Mouse (Mus musculus): ENCODE data around the gene Bcl3. TPM values are rescaled to one million over a fixed set of nuclear protein-coding genes. Genes with fewer than 3 reads are reported as not detected.
A peak's percentile ranks its signal among the peaks of the same experiment; 100 is the strongest.

The Bcl3 gene
- polyA plus RNA-seq, 1 experiment from 2014 or later, result 3.5 TPM

DNA sequence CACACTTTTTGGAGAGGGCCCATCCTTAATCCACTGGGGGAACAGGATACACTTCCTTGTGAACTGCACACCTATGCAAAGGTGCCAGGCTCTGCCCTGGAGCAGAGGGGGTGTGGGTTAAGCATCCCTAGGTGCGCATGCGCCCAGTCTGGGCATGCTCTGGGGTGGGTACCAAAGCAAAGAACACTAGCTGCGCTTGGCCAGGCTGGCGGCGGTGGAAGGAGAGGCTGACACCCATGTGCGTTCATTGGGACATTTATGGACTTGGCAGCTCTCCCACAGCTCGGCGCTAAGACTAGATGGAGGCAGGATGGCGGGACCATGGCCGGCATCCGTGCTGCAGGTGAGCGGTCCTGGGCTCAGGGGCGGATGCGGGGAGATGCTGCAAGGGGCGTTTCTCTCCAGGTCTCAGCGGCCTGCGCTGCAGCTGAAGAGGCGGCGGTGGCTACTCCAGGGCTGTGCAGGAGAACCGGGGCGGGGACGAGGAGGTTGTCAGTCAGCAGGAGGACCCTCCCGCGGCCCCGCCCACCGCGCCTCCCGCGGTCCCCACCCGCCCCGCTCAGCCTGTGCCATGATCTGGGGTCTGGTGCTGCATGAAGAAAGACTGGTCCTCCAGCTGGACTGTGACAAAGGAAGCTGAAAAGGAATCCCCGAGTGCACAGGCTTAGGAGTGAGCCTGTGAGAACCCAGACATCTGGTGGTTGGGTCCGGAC lies 29.4 kb upstream of the Bcl3 start, which contains the start of gene Gm19345:
TSS of gene Gm19345 (plus strand) at position 146 of the 713 bp plus-strand sequence.
- Histone ChIP-seq H3K36me3 (ENCODE audit: insufficient read depth, low read length) (no peaks in the 10 kb centered on the region), H3K4me2 (ENCODE audit: low read length) (peak within 1 kb of the TSS; percentile 33), H3K9me3 (replicated peaks; ENCODE audit: low read length) (no peaks in the 10 kb centered on the region), H3K27ac (no peak within 1 kb of the TSS), H3K9ac (ENCODE audit: low read depth, low read length) (peak within 1 kb of the TSS; percentile 28; the same call in 1 of the 2 replicates), H3K4me1 (replicated peaks; ENCODE audit: insufficient read depth, low read length) (no peaks in the 10 kb centered on the region), H3K27me3 (ENCODE audit: insufficient read depth, low read length) (peaks cover 5% of the 10 kb centered on the region; the same call in 1 of the 2 replicates), H3K4me3 (replicated peaks; ENCODE audit: low read depth, low read length) (no peak within 1 kb of the TSS)
- DNase-seq (ENCODE audit: low spot score) (peak; percentile 29), ATAC-seq (replicated peaks; ENCODE audit: low FRiP score, low read depth) (peak; percentile 50; the same call in 1 of the 2 replicates)
- no peak for TF ChIP-seq CTCF (IDR thresholded peaks at IDR 0.05; ENCODE audit: low read depth)
- WGBS, result 3% methylated on average over 33 of the region's 33 CpGs

DNA sequence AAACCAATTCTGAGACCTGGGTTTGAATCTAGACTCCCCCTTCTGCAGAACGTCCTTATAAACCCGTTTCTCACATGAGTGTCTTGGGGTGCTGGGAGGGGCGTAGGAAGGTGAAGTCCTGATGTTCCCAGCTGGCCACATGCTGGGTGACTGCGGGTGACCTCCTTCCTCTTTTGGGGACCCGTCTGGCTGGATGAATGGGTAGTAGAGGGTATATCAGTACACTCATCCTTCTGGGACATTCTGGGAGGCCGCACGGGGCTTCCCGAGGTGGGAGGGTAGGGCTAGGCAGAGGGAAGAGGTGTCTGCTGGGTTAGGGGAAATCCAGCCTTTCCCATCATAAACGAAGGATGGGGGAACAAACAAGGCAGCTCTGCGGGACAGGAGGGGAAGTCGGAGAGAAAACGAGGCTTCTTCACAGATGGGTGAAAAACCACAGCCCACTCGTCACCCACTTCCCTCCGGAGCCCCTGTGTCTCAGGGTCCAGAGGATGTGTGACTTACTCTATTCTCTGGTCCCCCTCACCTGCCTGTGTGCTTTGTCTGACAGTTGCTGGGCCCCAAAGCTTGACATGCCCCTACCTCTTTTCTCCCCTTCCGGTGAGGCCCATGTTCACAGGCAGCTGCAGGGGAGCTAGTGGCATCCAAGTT lies 22.1 kb upstream of the Bcl3 start:
- Histone ChIP-seq H3K4me3 (replicated peaks; ENCODE audit: low read depth, low read length) (no peak overlapping the region), H3K9ac (ENCODE audit: low read depth, low read length) (no peak overlapping the region), H3K4me2 (ENCODE audit: low read length) (no peak overlapping the region), H3K4me1 (replicated peaks; ENCODE audit: insufficient read depth, low read length) (no peaks in the 10 kb centered on the region), H3K36me3 (ENCODE audit: insufficient read depth, low read length) (no peaks in the 10 kb centered on the region), H3K27ac (no peak overlapping the region), H3K27me3 (ENCODE audit: insufficient read depth, low read length) (no peaks in the 10 kb centered on the region), H3K9me3 (replicated peaks; ENCODE audit: low read length) (no peaks in the 10 kb centered on the region)
- ATAC-seq (replicated peaks; ENCODE audit: low FRiP score, low read depth) (no peak), DNase-seq (ENCODE audit: low spot score) (no peak)
- TF ChIP-seq CTCF (IDR thresholded peaks at IDR 0.05; ENCODE audit: low read depth), result no peak
- WGBS, result 69% methylated on average over 15 of the region's 15 CpGs

DNA sequence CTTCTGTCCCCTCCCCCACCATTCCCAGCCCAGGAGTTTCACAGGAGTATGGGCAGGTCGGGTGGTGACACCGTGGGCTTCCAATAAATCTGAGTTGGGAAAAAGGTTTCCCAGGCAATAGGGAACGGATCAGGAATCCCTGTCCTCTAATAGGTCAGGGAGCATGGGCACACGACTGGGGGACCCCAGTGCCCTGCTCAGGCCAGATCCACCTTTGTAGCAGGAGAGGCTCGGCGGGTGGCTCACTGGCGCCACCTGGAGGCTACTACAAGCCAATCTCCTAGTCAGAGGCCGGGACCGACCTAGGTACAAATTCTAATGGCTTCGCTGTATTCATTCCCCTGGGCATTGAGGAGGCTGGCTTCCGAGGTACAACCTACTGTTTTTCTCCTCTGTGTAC lies 21.0 kb upstream of the Bcl3 start:
- TF ChIP-seq CTCF (IDR thresholded peaks at IDR 0.05; ENCODE audit: low read depth), result peak; percentile 90
- ATAC-seq (replicated peaks; ENCODE audit: low FRiP score, low read depth) (peak; percentile 80), DNase-seq (ENCODE audit: low spot score) (peak; percentile 79)
- H3K4me3 ChIP-seq (replicated peaks; ENCODE audit: low read depth, low read length), result no peak overlapping the region
- WGBS, result 3% methylated on average over 11 of the region's 11 CpGs
- no peak overlapping the region for H3K4me2 ChIP-seq (ENCODE audit: low read length)
- no peaks in the 10 kb centered on the region for H3K4me1 ChIP-seq (replicated peaks; ENCODE audit: insufficient read depth, low read length)
- no peaks in the 10 kb centered on the region for H3K9me3 ChIP-seq (replicated peaks; ENCODE audit: low read length)
- no peak overlapping the region for H3K27ac ChIP-seq
- no peak overlapping the region for H3K9ac ChIP-seq (ENCODE audit: low read depth, low read length)
- H3K36me3 ChIP-seq (ENCODE audit: insufficient read depth, low read length), result no peaks in the 10 kb centered on the region
- H3K27me3 ChIP-seq (ENCODE audit: insufficient read depth, low read length), result no peaks in the 10 kb centered on the region

- WGBS, result 35% methylated on average over 19 of the region's 19 CpGs
- Histone ChIP-seq H3K27ac (no peak overlapping the region), H3K27me3 (ENCODE audit: insufficient read depth, low read length) (no peaks in the 10 kb centered on the region), H3K4me3 (replicated peaks; ENCODE audit: low read depth, low read length) (no peak overlapping the region), H3K36me3 (ENCODE audit: insufficient read depth, low read length) (no peaks in the 10 kb centered on the region), H3K4me1 (replicated peaks; ENCODE audit: insufficient read depth, low read length) (no peaks in the 10 kb centered on the region), H3K9ac (ENCODE audit: low read depth, low read length) (no peak overlapping the region), H3K9me3 (replicated peaks; ENCODE audit: low read length) (no peaks in the 10 kb centered on the region), H3K4me2 (ENCODE audit: low read length) (no peak overlapping the region)
- DNase-seq (ENCODE audit: low spot score), result no peak
- peak; percentile 55; the same call in 1 of the 2 replicates for ATAC-seq (replicated peaks; ENCODE audit: low FRiP score, low read depth)
- TF ChIP-seq CTCF (IDR thresholded peaks at IDR 0.05; ENCODE audit: low read depth), result no peak
Observed at GRCm38 (mm10) chr7:19842885-19843504, 20.4 kb upstream of the Bcl3 start.

DNA sequence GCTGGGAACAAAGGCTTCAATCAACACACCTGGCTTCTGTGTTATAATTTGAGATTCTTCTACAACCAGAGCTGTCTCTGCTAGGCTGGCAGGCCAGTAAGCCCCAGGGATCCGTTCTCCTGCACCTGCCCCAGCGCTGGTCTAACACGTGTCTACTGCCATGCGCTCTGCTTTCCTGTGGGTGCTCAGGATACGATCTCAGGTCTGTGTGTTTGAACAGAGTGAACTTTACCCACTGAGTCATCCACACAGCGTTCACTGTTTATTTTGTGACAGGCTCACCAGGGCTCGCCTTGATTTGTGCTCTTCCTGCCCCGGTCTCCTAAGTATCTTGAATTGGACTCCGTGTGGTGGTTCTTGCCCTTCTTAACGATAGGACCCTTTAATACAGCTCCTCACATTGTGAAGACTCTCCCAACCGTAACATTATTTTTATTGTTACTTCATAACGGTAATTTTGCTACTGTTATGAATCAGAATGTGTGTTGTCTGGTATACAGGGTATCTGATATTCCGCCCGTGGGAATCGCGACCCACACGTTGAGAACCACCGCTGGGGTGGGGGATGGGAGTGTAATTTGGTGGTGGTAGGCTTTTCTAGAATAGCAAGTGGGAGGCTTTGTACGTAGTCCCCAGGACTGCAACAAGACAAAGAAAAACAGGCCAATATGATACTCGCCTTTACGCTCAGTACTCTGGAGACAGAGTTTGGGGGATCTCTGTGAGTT lies 19.3 kb upstream of the Bcl3 start:
- Histone ChIP-seq H3K9ac (ENCODE audit: low read depth, low read length) (no peak overlapping the region), H3K4me3 (replicated peaks; ENCODE audit: low read depth, low read length) (no peak overlapping the region), H3K36me3 (ENCODE audit: insufficient read depth, low read length) (no peaks in the 10 kb centered on the region), H3K27me3 (ENCODE audit: insufficient read depth, low read length) (no peaks in the 10 kb centered on the region), H3K27ac (no peak overlapping the region), H3K4me2 (ENCODE audit: low read length) (no peak overlapping the region), H3K9me3 (replicated peaks; ENCODE audit: low read length) (no peaks in the 10 kb centered on the region), H3K4me1 (replicated peaks; ENCODE audit: insufficient read depth, low read length) (no peaks in the 10 kb centered on the region)
- no peak for DNase-seq (ENCODE audit: low spot score)
- no peak for TF ChIP-seq CTCF (IDR thresholded peaks at IDR 0.05; ENCODE audit: low read depth)
- ATAC-seq (replicated peaks; ENCODE audit: low FRiP score, low read depth), result no peak
- 73% methylated on average over 21 of the region's 21 CpGs for WGBS

DNA sequence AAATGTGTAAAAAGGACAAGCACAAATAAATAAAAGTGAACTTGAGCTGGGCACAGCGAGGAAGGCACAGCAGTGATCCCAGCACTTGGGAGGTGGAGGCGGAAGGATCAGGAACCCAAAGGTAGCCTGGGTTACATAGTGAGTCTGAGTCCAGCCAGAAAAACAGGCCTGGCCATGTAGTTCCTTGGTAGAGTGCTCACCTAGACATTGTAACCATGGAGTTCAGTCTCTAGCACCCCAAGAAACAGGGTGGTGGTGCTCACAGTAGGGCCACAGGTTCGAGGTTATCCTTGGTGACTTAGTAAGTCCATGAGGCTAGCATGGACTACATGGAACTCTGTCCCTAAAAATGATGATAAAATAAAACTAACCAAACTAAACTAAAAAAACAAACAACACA lies 18.4 kb upstream of the Bcl3 start:
- Histone ChIP-seq H3K9me3 (replicated peaks; ENCODE audit: low read length) (no peaks in the 10 kb centered on the region), H3K27ac (no peak overlapping the region), H3K36me3 (ENCODE audit: insufficient read depth, low read length) (no peaks in the 10 kb centered on the region), H3K9ac (ENCODE audit: low read depth, low read length) (no peak overlapping the region), H3K4me2 (ENCODE audit: low read length) (no peak overlapping the region), H3K27me3 (ENCODE audit: insufficient read depth, low read length) (no peaks in the 10 kb centered on the region), H3K4me3 (replicated peaks; ENCODE audit: low read depth, low read length) (no peak overlapping the region), H3K4me1 (replicated peaks; ENCODE audit: insufficient read depth, low read length) (no peaks in the 10 kb centered on the region)
- ATAC-seq (replicated peaks; ENCODE audit: low FRiP score, low read depth) (no peak), DNase-seq (ENCODE audit: low spot score) (no peak)
- no peak for TF ChIP-seq CTCF (IDR thresholded peaks at IDR 0.05; ENCODE audit: low read depth)
- WGBS, result 87% methylated on average over 3 of the region's 3 CpGs

Data from kidney, postnatal 0 days (tissue).